Mouse (Mus musculus) liver (tissue): ENCODE results near the gene Olfr1368.

ENCODE experiments used
- DNase-seq: peaks from one replicate; pipeline ENCODE4 v3.0.0-alpha.2; 2020; ENCODE audit warnings: mixed read lengths

The Olfr1368 gene

DNA sequence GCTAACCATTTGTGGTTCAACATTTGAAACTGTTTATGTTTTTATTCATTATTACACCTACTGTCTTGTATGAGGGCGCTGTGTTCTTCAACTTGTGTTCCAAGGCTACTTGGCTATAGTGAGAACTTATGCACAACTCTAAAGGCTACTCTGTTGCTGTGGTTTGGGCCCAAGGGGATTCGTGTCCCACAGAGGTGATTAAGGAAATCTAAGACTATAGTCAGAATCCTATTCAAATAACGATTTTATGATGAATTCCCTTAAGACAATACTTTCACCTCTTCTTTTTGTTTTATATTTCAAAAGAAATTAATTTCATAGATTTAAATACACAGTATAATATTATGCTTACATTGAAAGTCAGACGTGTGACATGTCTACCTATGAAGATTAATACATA is at the start of gene Olfr1368:
Olfr1368 (minus strand) TSS at position 101 of the 400 bp plus-strand sequence.
- DNase-seq = no peak

DNA sequence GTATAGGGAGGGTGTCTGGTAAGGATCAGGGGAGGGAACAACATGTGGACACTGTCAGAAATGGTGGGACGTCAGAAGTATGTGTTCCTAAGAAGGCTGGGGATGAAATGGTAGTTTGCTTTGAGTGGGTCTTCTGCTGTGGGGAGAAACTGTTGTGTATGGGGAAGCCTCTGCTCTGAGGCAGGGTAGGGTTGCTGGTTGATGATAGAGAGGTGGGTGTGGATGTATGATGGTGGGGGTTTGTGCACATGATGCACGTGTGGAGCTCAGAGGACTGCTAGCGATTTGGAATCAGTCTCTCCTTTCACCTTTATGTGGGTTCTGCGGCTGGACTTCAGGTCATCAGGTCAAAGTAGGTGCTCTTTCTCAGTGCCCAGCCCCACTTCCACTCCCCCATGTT is 39.9 kb upstream of the Olfr1368 start:
- DNase-seq = no peak

DNA sequence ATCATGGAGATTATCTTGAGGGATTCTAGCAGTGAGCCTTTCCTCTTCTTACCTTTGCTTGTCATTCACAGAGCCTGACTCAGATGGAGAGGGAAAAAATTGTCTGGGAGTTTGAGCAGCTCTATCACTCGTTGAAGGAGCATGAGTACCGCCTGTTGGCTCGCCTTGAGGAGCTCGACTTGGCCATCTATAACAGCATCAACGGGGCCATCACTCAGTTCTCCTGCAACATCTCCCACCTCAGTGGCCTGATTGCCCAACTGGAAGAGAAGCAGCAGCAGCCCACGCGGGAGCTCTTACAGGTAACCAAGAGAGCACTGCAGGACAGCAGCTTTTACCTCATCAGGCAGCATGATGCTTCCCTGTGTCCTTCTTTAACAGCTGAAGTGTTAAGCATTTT is 38.0 kb upstream of the Olfr1368 start:
- DNase-seq = no peak

DNA sequence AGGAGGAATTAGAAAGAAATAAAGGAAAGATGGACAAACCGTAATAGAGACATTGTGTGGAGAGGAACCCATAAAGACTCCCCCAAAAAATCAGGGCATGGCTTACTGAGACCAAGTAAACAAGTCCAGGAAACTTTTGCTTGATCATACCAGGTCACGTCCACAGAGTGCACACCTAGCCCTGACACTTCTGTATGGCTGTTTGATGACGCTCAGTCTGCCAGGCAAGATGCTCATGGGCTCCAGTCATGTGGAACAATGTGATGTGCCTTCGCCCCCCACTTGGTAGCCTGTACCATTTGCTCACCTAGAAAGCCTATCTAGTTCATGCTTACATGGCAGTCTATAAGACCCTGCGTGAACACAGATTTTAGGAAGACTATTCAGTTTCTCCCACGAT is 37.4 kb upstream of the Olfr1368 start:
- no peak for DNase-seq

DNA sequence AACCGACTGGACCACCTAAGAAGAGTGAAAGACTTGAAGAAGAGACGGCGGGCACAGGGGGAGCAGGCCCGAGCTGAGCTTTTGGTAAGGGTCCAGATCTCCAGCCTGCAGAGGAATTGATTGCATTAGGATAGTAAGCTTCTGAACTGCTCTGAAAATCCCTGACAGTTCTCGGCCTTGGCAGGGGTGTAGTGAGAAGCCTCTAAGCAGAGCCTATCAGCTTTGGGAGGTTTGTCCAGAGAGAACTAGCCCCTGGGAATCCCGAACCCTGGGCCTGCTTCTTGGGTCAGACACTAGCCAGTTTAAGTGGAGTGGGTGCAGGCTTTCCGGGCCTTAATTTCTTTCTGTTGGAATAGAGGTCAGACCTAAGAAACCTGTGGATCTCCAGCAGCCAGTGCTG is 36.3 kb upstream of the Olfr1368 start:
- no peak for DNase-seq

DNA sequence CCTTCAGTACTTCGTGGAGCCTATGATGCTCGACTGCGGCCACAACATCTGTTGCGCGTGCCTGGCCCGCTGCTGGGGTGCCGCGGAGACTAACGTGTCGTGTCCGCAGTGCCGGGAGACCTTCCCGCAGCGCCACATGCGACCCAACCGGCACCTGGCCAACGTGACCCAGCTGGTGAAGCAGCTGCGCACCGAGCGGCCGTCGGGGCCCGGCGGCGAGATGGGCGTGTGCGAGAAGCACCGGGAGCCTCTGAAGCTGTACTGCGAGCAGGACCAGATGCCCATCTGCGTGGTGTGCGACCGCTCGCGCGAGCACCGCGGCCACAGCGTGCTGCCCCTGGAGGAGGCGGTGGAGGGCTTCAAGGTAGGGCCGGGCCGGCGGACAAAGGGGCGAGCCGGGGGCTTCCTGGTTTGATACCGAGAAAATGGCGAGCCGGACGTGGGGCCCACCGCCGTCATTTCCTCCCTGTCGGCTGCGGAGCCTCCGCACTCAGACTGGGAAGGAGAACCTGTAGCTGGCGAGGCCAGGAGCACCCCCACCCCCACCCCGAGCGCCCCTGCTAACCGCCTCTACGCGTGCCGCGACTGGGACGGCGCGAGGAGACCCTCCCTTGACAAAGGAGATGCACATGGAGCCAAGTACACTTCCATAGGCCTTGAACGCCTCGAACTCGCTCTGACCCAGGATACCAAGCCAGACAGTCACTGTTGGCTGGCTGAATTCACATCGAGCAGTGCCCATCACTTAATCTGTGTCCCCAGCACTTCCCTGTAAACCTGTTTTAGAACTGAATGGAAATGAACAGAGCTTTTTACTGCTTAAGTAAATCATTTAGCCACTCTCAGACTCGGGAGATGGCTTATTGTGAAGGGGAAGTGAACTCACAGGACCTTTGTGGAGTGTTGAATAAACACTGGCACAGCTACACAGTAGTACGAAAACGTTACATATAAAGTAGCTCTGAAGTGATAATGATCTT is 35.2 kb upstream of the Olfr1368 start:
- DNase-seq = peak; percentile 69

DNA sequence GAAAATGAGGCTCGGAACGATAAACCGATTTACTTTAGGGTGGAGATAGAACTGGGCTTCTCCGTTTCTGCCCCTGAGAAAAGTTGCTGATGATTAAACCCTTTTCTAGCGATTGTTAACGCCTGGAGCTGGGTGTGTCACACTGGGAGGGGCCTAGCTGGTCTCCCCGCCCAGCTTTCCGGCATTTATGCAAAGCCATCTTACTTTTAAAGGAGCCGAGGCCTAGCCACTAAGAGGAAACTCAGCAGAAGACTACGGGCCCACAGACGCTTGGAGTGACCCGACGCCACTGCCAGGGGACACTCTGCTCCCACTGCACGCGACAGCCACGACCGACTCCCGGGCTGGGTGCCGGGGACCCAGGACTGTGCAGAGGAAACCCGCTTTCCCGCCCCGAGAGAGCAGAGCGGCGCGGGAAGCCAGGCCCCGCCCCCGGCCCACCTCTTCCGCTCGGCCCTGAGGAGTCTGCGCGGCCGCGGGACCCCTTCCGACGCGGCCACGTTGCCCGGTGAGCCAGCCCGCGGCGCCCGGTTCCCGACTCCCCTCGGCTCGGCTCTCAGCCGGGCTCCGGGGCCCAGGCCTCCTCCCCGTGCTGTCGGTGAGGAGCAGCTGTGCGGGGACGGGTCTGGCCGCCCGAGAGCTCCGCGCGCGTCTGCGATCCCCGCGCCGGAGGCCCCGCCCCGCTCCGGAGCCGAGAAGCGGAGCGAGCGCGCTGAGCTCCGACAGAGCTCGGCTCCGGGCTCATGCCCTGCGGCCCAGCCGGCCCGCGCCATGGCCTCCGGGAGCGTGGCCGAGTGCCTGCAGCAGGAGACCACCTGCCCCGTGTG is 34.3 kb upstream of the Olfr1368 start:
- DNase-seq = peak; percentile 92

DNA sequence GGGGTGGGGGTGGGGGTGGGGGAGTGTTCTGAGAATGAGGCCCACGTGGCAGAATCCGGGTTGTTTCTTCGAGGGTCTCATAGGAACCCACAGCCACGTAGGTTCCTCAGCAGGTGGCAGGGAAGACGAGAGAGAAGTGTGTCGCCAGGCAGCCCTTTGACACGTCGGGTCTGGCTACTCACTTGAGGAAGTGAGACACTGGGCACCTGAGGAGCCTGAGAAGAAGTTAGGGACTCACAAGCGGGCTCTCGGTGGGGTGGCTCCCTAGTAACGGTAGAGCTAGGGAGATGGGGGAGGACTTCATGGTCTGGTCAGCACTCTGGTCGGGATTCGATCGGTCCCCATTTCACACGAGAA is 33.7 kb upstream of the Olfr1368 start, which contains the start of gene Trim27:
Trim27 (plus strand) TSS at position 79 of the 357 bp plus-strand sequence.
- no peak for DNase-seq

DNA sequence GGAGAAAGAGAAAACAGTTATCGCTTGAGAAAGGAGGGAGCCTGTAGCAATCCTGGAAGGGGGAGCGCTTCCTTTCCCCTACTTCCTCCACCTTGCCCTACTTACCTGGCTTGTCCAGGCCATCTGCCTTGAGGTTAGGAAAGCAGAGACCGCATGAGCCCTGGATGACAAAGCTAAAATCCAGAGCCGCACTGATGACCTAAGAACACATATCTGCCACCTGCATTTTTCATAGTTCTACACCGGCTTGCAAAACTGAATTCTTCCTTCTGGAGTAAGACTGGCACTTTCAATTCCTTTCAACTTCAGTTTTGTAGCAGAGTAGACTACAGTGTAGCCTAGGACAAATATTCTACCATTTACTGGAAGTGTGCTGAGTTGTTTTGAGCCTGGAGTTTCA is 32.7 kb upstream of the Olfr1368 start:
- DNase-seq = no peak

DNA sequence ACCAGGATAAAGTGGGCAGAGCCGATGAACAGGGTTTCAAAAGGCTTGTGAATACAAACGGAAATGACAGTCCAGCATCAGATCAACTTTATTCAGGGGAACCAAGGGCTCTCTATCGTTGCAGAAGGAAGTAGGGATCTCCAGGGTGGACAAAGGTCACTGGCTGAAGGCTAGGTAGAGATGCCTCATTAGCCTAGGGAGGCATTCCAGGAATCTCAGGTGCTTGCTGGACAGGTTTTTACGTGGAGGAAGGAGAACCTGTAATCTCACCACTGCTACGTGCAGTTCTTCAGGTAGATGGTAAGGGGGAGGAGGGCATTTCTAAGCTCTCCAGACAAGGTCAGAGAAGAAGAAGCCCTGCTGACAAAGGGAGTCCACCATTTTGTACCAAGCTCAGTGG is 32.0 kb upstream of the Olfr1368 start:
- no peak for DNase-seq

DNA sequence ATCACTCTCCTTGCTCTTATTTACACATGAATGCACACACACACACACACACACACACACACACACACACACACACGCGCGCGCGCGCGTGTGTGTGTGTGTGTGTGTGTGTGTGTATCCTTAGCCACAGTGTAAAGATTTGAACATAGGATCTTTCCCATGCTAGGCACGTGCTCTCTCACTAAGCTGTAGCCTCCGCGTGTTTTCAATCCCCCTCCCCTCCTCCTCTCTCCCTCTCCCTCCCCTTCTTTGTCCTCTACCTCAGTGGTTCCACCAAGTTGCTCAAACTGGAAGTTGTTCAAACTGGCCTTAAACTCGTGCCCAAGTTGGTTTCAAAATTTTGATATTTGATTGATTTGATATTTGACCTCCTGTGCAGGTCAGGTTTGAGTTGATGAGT is 31.1 kb upstream of the Olfr1368 start:
- no peak for DNase-seq

DNA sequence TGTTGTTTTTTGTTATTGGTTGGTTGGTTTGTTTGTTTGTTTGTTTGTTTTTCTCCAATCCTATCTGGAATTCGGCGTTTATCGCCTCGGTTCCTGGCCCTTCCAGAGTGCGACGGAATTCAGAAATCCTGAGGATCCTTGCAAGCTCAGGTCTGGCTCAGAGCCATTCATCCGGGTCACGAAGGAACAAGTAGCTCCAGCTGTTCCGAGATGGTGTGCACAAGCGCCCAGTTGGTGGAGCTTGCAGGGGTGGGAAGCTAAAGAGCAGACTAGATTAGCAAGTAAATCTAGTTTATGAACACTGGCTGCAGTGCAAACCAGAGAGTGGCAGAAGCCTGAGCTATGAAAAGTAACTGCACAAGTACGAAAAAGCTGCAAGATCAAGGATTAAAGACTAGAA is 27.4 kb upstream of the Olfr1368 start:
- peak; percentile 68 for DNase-seq

DNA sequence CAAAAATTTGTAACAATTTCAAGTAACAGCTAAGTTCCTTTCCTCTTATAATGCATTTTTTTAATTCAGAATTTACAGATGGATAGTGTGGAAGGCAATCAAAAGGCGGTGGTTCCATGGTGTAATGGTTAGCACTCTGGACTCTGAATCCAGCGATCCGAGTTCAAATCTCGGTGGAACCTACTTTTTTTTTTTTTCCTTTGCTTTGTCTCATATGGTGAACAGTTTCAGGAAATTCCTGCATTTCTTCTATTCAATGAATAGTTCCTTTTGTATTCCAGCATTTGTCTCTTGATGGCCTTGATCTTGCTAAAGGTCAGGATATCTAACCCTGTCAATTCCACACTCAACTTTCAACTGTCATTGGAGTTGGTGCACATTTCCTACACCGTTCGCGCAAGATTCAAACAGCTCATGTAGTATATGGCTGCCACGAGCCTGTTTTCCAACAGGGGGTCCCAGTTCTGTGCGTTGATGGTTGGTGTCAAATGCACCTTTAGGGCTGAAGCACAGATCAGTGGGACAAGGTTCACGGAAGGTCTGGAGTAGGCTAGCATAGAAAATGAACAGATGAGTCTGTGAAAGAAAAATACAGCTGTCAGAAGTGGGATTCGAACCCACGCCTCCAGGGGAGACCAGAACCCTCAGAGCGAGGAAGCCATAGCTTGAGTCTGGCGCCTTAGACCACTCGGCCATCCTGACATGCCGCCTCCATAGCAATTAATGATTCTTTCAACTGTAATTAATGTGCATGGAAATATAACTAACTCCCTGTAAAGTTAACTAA is 26.8 kb upstream of the Olfr1368 start:
- peak; percentile 87 for DNase-seq

DNA sequence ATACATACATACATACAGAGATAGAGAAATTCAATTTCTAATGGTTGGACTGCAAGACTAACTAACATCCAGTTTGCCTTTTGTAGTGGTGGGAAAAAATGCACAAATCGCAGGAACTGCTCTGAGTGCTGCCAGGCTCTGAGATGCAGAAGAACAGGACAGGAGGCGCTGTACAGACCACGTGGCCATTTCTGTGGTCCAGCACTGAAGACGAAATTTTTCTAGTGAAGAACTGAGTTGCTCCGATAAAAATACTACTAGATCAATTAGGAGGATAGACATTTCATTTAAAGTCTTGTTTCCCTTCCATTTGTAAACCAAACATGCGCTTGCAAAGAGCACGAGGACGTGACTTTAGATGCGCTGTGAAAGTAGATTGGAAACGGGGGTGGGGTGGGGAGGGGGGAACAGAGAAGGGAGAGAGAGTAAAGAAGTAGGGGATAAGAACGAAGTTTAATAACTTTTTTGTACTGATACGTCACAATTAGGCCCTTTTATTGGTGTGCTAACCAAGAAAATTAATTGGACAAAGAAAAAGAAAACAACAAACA is 26.0 kb upstream of the Olfr1368 start:
- DNase-seq = peak; percentile 56

DNA sequence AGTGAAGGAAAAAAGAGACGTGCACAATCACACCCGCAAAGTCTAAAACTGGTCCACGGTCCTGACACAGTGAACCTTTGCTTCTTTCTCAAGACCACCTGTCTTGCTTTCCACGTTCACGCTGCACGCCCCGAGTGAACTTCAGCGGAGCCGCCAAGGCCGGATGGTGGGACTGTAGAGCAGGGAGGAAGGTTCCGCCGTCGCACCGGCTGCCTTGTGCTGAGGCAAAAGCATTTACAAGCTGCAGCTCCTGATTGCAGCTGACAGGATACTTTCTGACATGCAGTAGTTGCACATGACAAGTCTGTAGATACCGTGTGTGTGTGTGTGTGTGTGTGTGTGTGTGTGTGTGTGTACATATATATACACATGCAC is 25.5 kb upstream of the Olfr1368 start:
- peak; percentile 42 for DNase-seq

DNA sequence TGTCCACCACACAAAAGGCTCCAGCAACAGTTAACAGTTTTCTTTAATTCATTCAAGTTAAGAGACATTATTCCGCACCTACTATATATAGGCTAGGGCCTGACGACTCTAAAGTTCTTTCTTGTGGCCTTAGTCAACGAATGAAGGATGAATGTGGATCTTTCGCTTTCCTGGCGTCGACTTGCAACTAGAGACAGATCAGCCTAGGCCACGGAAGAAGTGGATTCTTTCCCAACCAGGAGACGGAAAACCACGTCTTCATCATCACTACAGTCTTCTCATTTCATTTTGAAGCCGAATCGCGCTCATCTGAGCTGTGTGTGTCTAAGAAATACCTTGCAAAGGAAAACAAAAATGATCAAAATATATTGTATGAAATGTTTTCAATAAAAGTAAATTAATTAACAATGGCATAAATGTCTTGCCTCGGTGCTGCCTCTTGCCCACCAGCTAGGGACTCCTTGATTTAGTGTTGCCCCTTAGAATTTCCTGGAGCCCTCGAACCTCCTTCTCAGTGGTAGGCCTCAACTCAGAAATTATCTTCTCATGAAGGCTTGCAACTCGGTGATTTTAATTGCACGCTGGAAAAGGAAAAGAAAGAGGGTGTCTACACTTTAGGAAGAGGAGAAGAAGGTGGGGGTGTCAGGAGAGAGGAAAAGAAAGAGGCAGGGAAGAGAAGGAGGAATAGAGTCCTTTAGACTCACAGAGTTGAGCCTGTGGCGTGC is 24.9 kb upstream of the Olfr1368 start:
- DNase-seq = no peak

DNA sequence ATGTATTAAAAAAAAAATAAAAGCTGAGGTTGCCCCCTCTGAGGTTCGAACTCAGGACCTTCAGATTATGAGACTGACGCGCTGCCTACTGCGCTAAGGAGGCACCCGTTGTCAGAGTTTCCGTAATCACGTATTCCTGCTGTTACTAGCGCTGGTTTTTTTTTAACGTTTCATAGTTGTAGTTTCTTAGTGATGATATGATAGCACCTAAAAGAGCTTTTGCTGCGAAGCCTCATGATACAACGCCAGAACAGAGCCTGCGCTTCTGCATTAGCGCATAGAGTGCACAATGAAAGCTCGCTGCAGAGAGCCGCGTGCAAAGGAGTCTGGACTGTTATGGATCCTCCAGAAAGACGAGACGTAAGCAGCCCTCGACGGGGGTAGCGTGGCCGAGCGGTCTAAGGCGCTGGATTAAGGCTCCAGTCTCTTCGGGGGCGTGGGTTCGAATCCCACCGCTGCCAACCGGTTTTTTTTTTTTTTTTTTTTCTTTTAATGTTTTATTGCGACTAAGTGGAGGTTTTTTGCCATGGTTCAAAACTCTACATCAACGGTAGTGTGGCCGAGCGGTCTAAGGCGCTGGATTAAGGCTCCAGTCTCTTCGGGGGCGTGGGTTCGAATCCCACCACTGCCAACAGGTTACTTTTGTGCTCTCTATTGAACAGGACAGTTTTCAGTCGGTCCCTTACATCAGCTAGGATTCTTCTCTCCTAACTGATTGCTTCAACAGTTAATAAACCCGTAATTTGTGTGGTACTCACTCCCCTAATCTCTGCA is 24.2 kb upstream of the Olfr1368 start:
- DNase-seq = peak; percentile 88

DNA sequence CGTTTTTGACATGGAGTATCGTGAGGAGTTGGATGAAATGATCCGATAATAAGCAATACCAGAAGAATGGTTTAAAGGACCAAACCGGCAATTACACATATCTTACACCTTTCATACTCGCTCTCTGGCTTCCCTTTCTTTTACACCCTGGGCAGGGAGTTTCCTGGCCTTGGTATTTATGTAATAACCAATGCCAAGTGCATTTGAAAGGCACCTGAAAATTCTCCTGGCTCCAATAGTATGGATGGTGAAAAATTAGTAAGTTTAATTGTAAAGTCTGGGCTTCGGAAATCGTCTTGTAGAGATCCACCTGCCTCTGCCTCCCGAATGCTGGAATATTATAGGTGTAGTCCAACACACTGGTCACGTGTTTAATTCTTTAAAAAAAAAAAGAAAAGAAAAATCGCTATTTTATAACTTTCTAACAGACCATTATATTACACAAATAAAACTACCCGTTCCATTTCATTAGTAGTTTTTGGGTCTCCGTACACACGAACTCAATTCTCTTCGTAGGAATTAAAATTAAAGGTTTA is 23.5 kb upstream of the Olfr1368 start:
- no peak for DNase-seq

DNA sequence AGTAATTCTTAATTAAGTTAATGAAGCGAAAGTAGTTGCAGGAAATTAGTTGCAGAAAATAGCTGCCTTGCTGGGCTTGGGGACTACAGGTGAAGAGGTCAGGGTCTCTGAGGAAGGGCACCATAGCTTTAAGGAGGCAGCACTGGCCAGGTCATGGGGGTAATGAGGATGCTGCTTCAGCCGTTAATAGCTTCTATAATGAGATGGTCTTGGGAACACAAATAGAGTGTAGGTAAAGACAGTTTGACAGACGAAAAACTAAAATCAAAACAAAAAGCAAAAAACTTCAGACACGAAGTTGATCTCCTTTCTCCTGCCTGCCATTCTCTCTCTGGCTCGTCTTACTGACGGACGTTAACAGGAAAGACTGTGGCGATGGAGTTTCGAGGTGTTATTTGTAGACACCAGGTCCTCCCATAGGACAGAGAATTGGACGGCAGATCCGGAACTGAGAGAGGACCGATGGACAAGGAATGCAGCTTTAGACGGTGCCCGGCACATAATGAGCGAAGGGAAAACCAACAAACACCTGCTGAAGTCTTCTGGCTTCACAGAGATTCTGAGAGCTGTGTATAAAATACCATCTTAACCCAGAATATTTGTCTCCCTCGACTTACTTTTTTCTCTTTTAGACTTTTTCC is 22.8 kb upstream of the Olfr1368 start:
- DNase-seq = peak; percentile 71

DNA sequence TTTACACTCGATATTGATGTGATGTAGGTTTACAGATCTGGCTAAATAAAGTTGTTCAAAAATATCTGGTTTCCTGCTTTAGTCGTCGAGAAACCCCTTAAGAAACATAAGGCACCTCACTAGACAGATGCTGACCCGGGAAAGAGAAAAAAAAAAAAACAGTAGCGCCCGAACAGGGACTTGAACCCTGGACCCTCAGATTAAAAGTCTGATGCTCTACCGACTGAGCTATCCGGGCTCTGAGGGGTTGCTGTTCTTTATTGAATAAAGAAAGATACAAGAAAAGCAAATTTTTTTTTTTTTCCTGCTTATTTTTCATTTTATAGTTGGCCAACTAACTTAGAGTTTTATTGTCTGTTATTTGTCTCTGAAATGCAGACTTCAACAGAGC is 22.2 kb upstream of the Olfr1368 start:
- peak; percentile 45 for DNase-seq
